Mouse (Mus musculus) right cerebral cortex, postnatal 25 days (tissue): Measurements from ENCODE around the gene Nob1.

Experiments
- DNase-seq: peaks from one replicate; pipeline ENCODE4 v3.0.0; 2022

Gene Nob1

DNA sequence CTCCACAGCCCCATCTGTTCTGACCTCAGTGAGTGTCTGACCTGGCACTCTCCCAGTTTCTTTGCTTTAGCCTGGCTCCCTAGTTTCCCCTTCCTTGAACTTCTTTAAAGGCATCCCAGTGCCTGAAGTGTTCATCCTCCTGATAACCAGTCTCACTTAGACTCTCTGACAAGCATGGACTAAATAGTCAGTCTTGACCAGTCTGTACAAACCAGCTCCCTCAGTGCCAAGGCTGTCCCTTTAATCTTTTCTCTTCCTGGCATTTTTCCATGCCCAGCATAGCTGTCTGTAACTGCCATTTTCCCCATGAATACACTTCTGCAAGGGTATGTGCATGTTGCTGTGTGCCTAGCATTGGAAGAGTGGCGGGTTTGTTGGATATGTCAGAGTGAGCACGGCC lies 39.8 kb downstream of the Nob1 start:
- no peak for DNase-seq

DNA sequence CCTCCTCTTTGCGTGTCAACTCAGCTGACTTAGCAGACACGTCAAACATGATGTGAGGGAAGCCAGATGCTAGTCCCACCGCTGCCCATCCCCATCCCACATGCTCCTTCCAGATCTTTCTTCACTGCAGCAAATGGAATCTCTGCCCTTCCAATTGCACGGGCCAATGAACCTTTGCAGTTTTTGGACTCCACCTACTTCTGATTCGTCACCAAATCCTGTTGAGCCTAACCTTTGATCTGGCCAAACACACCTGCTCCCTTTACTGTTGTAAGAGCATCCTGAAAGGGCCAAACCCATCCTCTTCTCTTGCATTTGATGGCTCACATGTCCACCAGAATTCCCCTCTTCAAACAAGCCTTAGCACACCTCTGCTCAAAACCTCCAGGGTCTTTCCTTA lies 40.2 kb downstream of the Nob1 start:
- DNase-seq, result no peak

DNA sequence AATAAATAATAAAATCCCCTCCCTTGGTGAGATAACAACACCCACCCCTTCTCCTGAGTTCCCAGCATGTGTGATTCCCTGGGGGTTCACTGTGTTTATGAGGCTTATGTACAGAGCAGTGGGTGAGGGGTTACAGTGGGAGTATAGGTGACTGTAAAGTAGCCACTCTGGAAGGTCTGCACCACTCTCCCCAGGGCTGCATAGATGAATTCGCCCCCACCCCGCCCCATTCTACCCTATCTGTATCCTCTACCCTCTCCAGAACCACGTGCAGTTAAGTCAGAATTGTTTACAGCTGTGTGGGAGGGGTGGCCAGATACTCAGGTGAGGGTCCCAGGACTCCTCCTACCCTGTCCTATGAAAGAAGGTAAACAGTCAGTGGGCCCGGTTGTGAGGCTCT lies 42.0 kb downstream of the Nob1 start:
- no peak for DNase-seq

DNA sequence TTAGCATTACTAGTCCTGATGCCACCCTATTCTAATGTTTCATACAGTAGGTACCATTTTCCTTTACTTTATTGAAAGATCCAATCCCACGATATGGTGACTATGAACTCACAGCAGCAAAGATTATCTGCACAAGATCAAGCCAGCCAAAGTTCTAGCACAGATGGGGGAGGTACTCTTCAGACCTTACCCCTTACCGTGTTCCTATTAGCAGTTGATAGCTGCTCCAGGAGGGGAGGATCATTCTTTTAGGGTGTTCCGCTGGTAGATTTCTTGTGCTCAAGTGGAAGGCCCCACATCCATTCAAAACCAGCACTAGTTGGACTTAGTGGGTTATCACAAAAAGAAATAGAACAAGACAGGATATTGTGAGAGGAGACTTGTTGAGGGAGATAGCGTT lies 43.2 kb downstream of the Nob1 start:
- no peak for DNase-seq

DNA sequence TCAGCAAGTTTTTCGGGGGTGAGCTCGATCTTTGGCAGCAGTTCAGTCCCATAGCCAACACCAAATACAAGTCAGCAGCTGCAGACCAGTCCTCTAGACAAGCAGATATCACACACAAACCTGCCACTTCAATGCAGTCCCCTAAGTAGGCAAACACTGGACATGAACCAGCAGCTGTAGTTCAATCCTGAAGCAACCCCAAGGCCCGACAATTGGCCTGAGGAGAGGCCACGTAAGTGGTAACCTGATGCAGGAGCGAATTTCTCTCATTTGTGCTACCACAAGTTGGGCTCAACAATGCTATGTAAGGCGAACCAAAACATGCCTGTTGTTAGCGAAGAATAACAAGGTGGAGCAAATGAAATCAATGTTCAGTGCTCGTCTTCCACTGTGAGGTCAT lies 44.1 kb downstream of the Nob1 start:
- no peak for DNase-seq

DNA sequence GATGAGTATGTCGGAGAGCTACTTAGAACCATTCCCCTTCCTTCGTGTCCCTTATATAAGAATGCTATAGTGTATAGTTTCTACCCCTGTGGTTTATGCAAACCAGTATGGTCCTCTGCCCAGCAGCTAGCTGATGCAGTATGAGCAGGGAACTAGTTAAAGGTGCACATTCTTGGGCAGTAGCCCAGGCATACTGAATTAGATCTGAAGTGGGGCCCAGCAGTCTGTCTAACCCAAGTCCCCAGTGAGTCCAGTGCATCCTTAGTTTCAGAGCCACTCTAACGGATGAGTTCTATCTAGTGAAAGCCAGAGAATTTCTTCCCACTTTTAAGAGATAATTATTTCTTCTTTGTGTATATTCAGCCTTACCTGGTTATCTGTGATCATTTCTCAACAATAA lies 47.5 kb downstream of the Nob1 start:
- no peak for DNase-seq

DNA sequence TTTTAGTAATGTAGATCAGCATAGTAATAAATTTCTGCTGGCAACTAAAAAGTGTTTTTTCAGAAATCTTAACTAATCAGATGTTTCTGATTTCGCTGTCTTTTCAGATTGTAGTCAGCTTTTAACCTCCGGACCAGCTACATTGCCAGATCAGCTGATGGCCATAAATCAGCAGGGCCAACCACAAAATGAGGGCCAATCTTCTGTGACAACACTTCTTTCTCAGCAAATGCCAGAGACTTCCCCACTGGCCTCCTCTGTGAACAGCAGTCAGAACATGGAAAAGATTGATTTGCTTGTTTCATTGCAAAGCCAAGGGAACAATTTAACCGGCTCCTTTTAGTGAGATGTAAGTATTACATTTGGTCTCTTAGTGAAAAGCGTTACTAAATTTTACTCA lies 54.5 kb downstream of the Nob1 start:
- no peak for DNase-seq
